Mouse (Mus musculus) forebrain, embryonic 14.5 days (tissue): Measurements from ENCODE around the gene Adcy1. TPM values are rescaled to one million over a fixed set of nuclear protein-coding genes. Genes with fewer than 3 reads are reported as not detected.

Source experiments
- ATAC-seq: fragments of 200-750 bp; cut with Nextera tagmentation; 2 replicates; pipeline ENCODE4 v1.8.0; 2017; ENCODE audit warnings: mild to moderate bottlenecking, moderate library complexity
- DNase-seq: peaks from one replicate; pipeline ENCODE4 v3.0.0-alpha.2; 2015; ENCODE audit warnings: low spot score
- H3K27ac ChIP-seq: fragments of 300-500 bp; sonication (generic); 2 replicates; pipeline ENCODE4 v1.5.1; 2014; ENCODE audit warnings: low read depth, mild to moderate bottlenecking, control low read depth, low read length, moderate library complexity
- H3K27me3 ChIP-seq: fragments of 300-500 bp; sonication (generic); replicated peaks from 2 replicates; pipeline ENCODE4 v1.6.1; 2014; ENCODE audit warnings: low read length, control low read depth, mixed read lengths; ENCODE audit not compliant: control insufficient read depth, insufficient read depth
- H3K36me3 ChIP-seq: fragments of 300-500 bp; sonication (generic); 2 replicates; pipeline ENCODE4 v1.6.1; 2014; ENCODE audit warnings: low read length, control low read depth; ENCODE audit not compliant: control insufficient read depth, insufficient read depth
- H3K4me1 ChIP-seq: fragments of 300-500 bp; sonication (generic); 2 replicates; pipeline ENCODE4 v1.6.1; 2014; ENCODE audit warnings: antibody characterized with exemption, low read length, control low read depth; ENCODE audit not compliant: control insufficient read depth, insufficient read depth
- H3K4me2 ChIP-seq: fragments of 300-500 bp; sonication (generic); 2 replicates; pipeline ENCODE4 v1.6.1; 2014; ENCODE audit warnings: mild to moderate bottlenecking, control low read depth, low read length
- H3K4me3 ChIP-seq: fragments of 300-500 bp; sonication (generic); 2 replicates; pipeline ENCODE4 v1.5.1; 2014; ENCODE audit warnings: low read depth, low read length, control low read depth
- H3K9ac ChIP-seq: fragments of 300-500 bp; sonication (generic); 2 replicates; pipeline ENCODE4 v1.6.1; 2014; ENCODE audit warnings: mild to moderate bottlenecking, low read length, control low read depth, moderate library complexity
- H3K9me3 ChIP-seq: fragments of 300-500 bp; sonication (generic); replicated peaks from 2 replicates; pipeline ENCODE4 v1.6.1; 2016; ENCODE audit warnings: low read length, control low read depth, mixed read lengths; ENCODE audit not compliant: control insufficient read depth
- WGBS: fragments of 180-500 bp; shearing (Covaris S2); extraction: QIAGEN DNeasy Blood & Tissue Kit; methylation state at CpG from one replicate; pipeline ENCODE4 v1.1.7; 2014; 5-methylcytosine and 5-hydroxymethylcytosine counted together
- polyA plus RNA-seq: library from polyadenylated mRNA; unstranded; fragments of >200 nt; fragmentation: Nextera tagmentation; extraction: Ambion mirVana; gene quantifications from 2 replicates; pipeline ENCODE4 v1.2.1, GENCODE M21; 2014

Gene Adcy1
- polyA plus RNA-seq, 1 experiment from 2014 or later = 5.0 TPM

GRCm38 (mm10) chr11:7149471-7149870 lies 86.2 kb downstream of the Adcy1 start:
- no peak overlapping the region for H3K4me3 ChIP-seq
- no peak overlapping the region for H3K9ac ChIP-seq
- no peak overlapping the region for H3K4me2 ChIP-seq
- no peak overlapping the region for H3K27ac ChIP-seq
- DNase-seq (no peak), ATAC-seq (no peak)
- 85% methylated on average over 7 of the region's 7 CpGs for WGBS
- no peaks in the 10 kb centered on the region for H3K4me1 ChIP-seq
- no peaks in the 10 kb centered on the region for H3K9me3 ChIP-seq
- H3K27me3 ChIP-seq = no peaks in the 10 kb centered on the region
- no peaks in the 10 kb centered on the region for H3K36me3 ChIP-seq

GRCm38 (mm10) chr11:7150511-7150910 lies 87.2 kb downstream of the Adcy1 start:
- Histone ChIP-seq H3K9ac (no peak overlapping the region), H3K27me3 (no peaks in the 10 kb centered on the region), H3K4me3 (no peak overlapping the region), H3K27ac (no peak overlapping the region), H3K4me1 (no peaks in the 10 kb centered on the region), H3K4me2 (no peak overlapping the region), H3K36me3 (no peaks in the 10 kb centered on the region), H3K9me3 (no peaks in the 10 kb centered on the region)
- ATAC-seq (no peak; the same call in 1 of the 2 replicates), DNase-seq (peak; percentile 38)
- 81% methylated on average over 8 of the region's 8 CpGs for WGBS

- ATAC-seq (no peak), DNase-seq (no peak)
- Histone ChIP-seq H3K27ac (no peak overlapping the region), H3K4me2 (no peak overlapping the region), H3K27me3 (no peaks in the 10 kb centered on the region), H3K9ac (no peak overlapping the region), H3K4me1 (no peaks in the 10 kb centered on the region), H3K36me3 (no peaks in the 10 kb centered on the region), H3K9me3 (no peaks in the 10 kb centered on the region), H3K4me3 (no peak overlapping the region)
- 94% methylated on average over 12 of the region's 12 CpGs for WGBS
Measured at GRCm38 (mm10) chr11:7152371-7152770, 89.1 kb downstream of the Adcy1 start.

- no peaks in the 10 kb centered on the region for H3K9me3 ChIP-seq
- ATAC-seq = no peak
- H3K9ac ChIP-seq = no peak overlapping the region
- no peak overlapping the region for H3K27ac ChIP-seq
- H3K27me3 ChIP-seq = no peaks in the 10 kb centered on the region
- WGBS = 82% methylated on average over 8 of the region's 8 CpGs
- no peaks in the 10 kb centered on the region for H3K4me1 ChIP-seq
- DNase-seq = no peak
- H3K4me3 ChIP-seq = no peak overlapping the region
- H3K4me2 ChIP-seq = no peak overlapping the region
- no peaks in the 10 kb centered on the region for H3K36me3 ChIP-seq
Measured at GRCm38 (mm10) chr11:7153081-7153480, 89.8 kb downstream of the Adcy1 start.

GRCm38 (mm10) chr11:7156427-7156826 lies 93.1 kb downstream of the Adcy1 start:
- 84% methylated on average over 4 of the region's 4 CpGs for WGBS
- Histone ChIP-seq H3K4me2 (no peak overlapping the region), H3K4me3 (no peak overlapping the region), H3K27me3 (no peaks in the 10 kb centered on the region), H3K4me1 (no peaks in the 10 kb centered on the region), H3K36me3 (no peaks in the 10 kb centered on the region), H3K9ac (no peak overlapping the region), H3K9me3 (no peaks in the 10 kb centered on the region), H3K27ac (no peak overlapping the region)
- DNase-seq (no peak), ATAC-seq (no peak)

GRCm38 (mm10) chr11:7158196-7158595 lies 94.9 kb downstream of the Adcy1 start:
- Histone ChIP-seq H3K9me3 (no peaks in the 10 kb centered on the region), H3K27me3 (no peaks in the 10 kb centered on the region), H3K9ac (no peak overlapping the region), H3K4me3 (no peak overlapping the region), H3K4me1 (no peaks in the 10 kb centered on the region), H3K27ac (no peak overlapping the region), H3K4me2 (no peak overlapping the region), H3K36me3 (no peaks in the 10 kb centered on the region)
- 79% methylated on average over 6 of the region's 6 CpGs for WGBS
- DNase-seq = no peak
- no peak for ATAC-seq

GRCm38 (mm10) chr11:7160146-7160545 lies 96.9 kb downstream of the Adcy1 start:
- ATAC-seq = no peak
- WGBS = 78% methylated on average over 6 of the region's 6 CpGs
- no peak overlapping the region for H3K27ac ChIP-seq
- no peaks in the 10 kb centered on the region for H3K9me3 ChIP-seq
- no peak for DNase-seq
- no peak overlapping the region for H3K4me2 ChIP-seq
- no peak overlapping the region for H3K4me3 ChIP-seq
- no peaks in the 10 kb centered on the region for H3K4me1 ChIP-seq
- H3K27me3 ChIP-seq = no peaks in the 10 kb centered on the region
- H3K9ac ChIP-seq = no peak overlapping the region
- no peaks in the 10 kb centered on the region for H3K36me3 ChIP-seq

- DNase-seq (peak; percentile 38), ATAC-seq (peak; percentile 56; the same call in 1 of the 2 replicates)
- no peaks in the 10 kb centered on the region for H3K9me3 ChIP-seq
- WGBS = 44% methylated on average over 4 of the region's 4 CpGs
- no peak overlapping the region for H3K4me3 ChIP-seq
- H3K36me3 ChIP-seq = no peaks in the 10 kb centered on the region
- no peak overlapping the region for H3K9ac ChIP-seq
- no peak overlapping the region for H3K27ac ChIP-seq
- no peaks in the 10 kb centered on the region for H3K4me1 ChIP-seq
- H3K27me3 ChIP-seq = no peaks in the 10 kb centered on the region
- H3K4me2 ChIP-seq = no peak overlapping the region
Measured at GRCm38 (mm10) chr11:7160637-7161101, 97.4 kb downstream of the Adcy1 start.

GRCm38 (mm10) chr11:7161502-7162174 lies 98.3 kb downstream of the Adcy1 start:
- DNase-seq (peak; percentile 67), ATAC-seq (peak; percentile 44; the same call in 1 of the 2 replicates)
- H3K27me3 ChIP-seq = no peaks in the 10 kb centered on the region
- H3K27ac ChIP-seq = no peak overlapping the region
- no peak overlapping the region for H3K4me3 ChIP-seq
- WGBS = 76% methylated on average over 8 of the region's 8 CpGs
- H3K4me2 ChIP-seq = no peak overlapping the region
- no peaks in the 10 kb centered on the region for H3K4me1 ChIP-seq
- H3K9me3 ChIP-seq = no peaks in the 10 kb centered on the region
- no peaks in the 10 kb centered on the region for H3K36me3 ChIP-seq
- no peak overlapping the region for H3K9ac ChIP-seq
